Mouse (Mus musculus): ENCODE data around the gene Kcnk4. TPM values are rescaled to one million over a fixed set of nuclear protein-coding genes. Genes with fewer than 3 reads are reported as not detected.

The Kcnk4 gene
- polyA plus RNA-seq, 1 experiment from 2014 or later, result 0.19 TPM

- 12% methylated on average over 26 of the region's 26 CpGs for WGBS
Measured at GRCm38 (mm10) chr19:6926559-6927255, 7.6 kb downstream of the Kcnk4 start.

GRCm38 (mm10) chr19:6925611-6926329, 8.5 kb downstream of the Kcnk4 start:
- no peak overlapping the region for H3K4me2 ChIP-seq (replicated peaks)

More at GRCm38 (mm10) chr19:6926559-6927255, 7.6 kb downstream of the Kcnk4 start:
- Histone ChIP-seq H3K27ac (no peak overlapping the region), H3K36me3 (no peaks in the 10 kb centered on the region), H3K9me3 (replicated peaks) (no peaks in the 10 kb centered on the region), H3K9ac (no peak overlapping the region), H3K4me1 (peaks cover 25% of the 10 kb centered on the region), H3K4me2 (replicated peaks) (peak overlapping the region; percentile 38), H3K4me3 (peak overlapping the region; percentile 22), H3K27me3 (peaks cover 90% of the 10 kb centered on the region)
- no peak for ATAC-seq (ENCODE audit: low FRiP score)

GRCm38 (mm10) chr19:6925307-6925573, 9.1 kb downstream of the Kcnk4 start, which contains the start of gene Catsperz:
Gene Catsperz, minus strand, starts transcription at chr19:6925380.
- H3K9ac ChIP-seq, result no peak within 1 kb of the TSS
- 2% methylated on average over 9 of the region's 9 CpGs for WGBS
- ATAC-seq (ENCODE audit: low FRiP score), result no peak
- no peaks in the 10 kb centered on the region for H3K9me3 ChIP-seq (replicated peaks)
- H3K27ac ChIP-seq, result no peak within 1 kb of the TSS
- H3K4me3 ChIP-seq, result 0 out of 2 replicates have a peak within 1 kb of the TSS, but pooled peaks have one; percentile 7
- no peaks in the 10 kb centered on the region for H3K36me3 ChIP-seq
- H3K4me2 ChIP-seq (replicated peaks), result 0 out of 2 replicates have a peak within 1 kb of the TSS, but pooled peaks have one; percentile 13
- H3K27me3 ChIP-seq, result peaks cover 75% of the 10 kb centered on the region
- H3K4me1 ChIP-seq, result peaks cover 33% of the 10 kb centered on the region

More at GRCm38 (mm10) chr19:6925611-6926329, 8.5 kb downstream of the Kcnk4 start:
- Histone ChIP-seq H3K4me1 (peaks cover 28% of the 10 kb centered on the region), H3K36me3 (no peaks in the 10 kb centered on the region), H3K4me3 (0 out of 2 replicates have a peak overlapping the region, but pooled peaks have one; percentile 7), H3K27me3 (peaks cover 80% of the 10 kb centered on the region), H3K9me3 (replicated peaks) (no peaks in the 10 kb centered on the region), H3K27ac (no peak overlapping the region), H3K9ac (no peak overlapping the region)
- no peak for ATAC-seq (ENCODE audit: low FRiP score)
- WGBS, result 3% methylated on average over 36 of the region's 40 CpGs

- 4% methylated on average over 39 of the region's 39 CpGs for WGBS
- H3K9ac ChIP-seq, result no peak overlapping the region
- no peak for ATAC-seq (ENCODE audit: low FRiP score)
- H3K27me3 ChIP-seq, result peaks cover 71% of the 10 kb centered on the region
- 0 out of 2 replicates have a peak overlapping the region, but pooled peaks have one; percentile 13 for H3K4me2 ChIP-seq (replicated peaks)
- peaks cover 38% of the 10 kb centered on the region for H3K4me1 ChIP-seq
- H3K36me3 ChIP-seq, result no peaks in the 10 kb centered on the region
- no peaks in the 10 kb centered on the region for H3K9me3 ChIP-seq (replicated peaks)
- H3K27ac ChIP-seq, result no peak overlapping the region
- no peak overlapping the region for H3K4me3 ChIP-seq
Measured at GRCm38 (mm10) chr19:6924461-6925306, 9.6 kb downstream of the Kcnk4 start.

- no peak for ATAC-seq (ENCODE audit: low FRiP score)
- H3K9ac ChIP-seq, result no peak overlapping the region
Measured at GRCm38 (mm10) chr19:6922901-6923735, 11.2 kb downstream of the Kcnk4 start.

GRCm38 (mm10) chr19:6921647-6922567, 12.4 kb downstream of the Kcnk4 start, which contains the start of gene Esrra:
Gene Esrra, minus strand, starts transcription at chr19:6921813.
- no peaks in the 10 kb centered on the region for H3K9me3 ChIP-seq (replicated peaks)
- H3K36me3 ChIP-seq, result peaks cover 7% of the 10 kb centered on the region; the same call in 1 of the 2 replicates
- peaks cover 45% of the 10 kb centered on the region for H3K27me3 ChIP-seq
- peak within 1 kb of the TSS; percentile 97 for H3K4me2 ChIP-seq (replicated peaks)
- WGBS, result 1% methylated on average over 57 of the region's 66 CpGs
- H3K4me3 ChIP-seq, result peak within 1 kb of the TSS; percentile 88
- peaks cover 40% of the 10 kb centered on the region for H3K4me1 ChIP-seq
- H3K9ac ChIP-seq, result peak within 1 kb of the TSS; percentile 94
- peak; percentile 94 for ATAC-seq (ENCODE audit: low FRiP score)
- peak within 1 kb of the TSS; percentile 95 for H3K27ac ChIP-seq

More at GRCm38 (mm10) chr19:6922901-6923735, 11.2 kb downstream of the Kcnk4 start:
- Histone ChIP-seq H3K27me3 (peaks cover 57% of the 10 kb centered on the region), H3K36me3 (peaks cover 6% of the 10 kb centered on the region; the same call in 1 of the 2 replicates), H3K4me3 (0 out of 2 replicates have a peak overlapping the region, but pooled peaks have one; percentile 88), H3K4me2 (replicated peaks) (no peak overlapping the region; the same call in 1 of the 2 replicates), H3K4me1 (peaks cover 41% of the 10 kb centered on the region), H3K27ac (no peak overlapping the region), H3K9me3 (replicated peaks) (no peaks in the 10 kb centered on the region)
- 60% methylated on average over 6 of the region's 6 CpGs for WGBS

- Histone ChIP-seq H3K27me3 (peaks cover 36% of the 10 kb centered on the region), H3K36me3 (peaks cover 7% of the 10 kb centered on the region; the same call in 1 of the 2 replicates), H3K27ac (peak overlapping the region; percentile 95), H3K9me3 (replicated peaks) (no peaks in the 10 kb centered on the region), H3K4me1 (peaks cover 34% of the 10 kb centered on the region), H3K4me2 (replicated peaks) (peak overlapping the region; percentile 97), H3K4me3 (peak overlapping the region; percentile 88), H3K9ac (peak overlapping the region; percentile 94)
- ATAC-seq (ENCODE audit: low FRiP score), result peak; percentile 24; the same call in 1 of the 2 replicates
- WGBS, result 2% methylated on average over 35 of the region's 48 CpGs
Measured at GRCm38 (mm10) chr19:6920741-6921636, 13.3 kb downstream of the Kcnk4 start.

- 48% methylated on average over 8 of the region's 8 CpGs for WGBS
Measured at GRCm38 (mm10) chr19:6919876-6920740, 14.2 kb downstream of the Kcnk4 start.

GRCm38 (mm10) chr19:6919431-6919830, 14.9 kb downstream of the Kcnk4 start:
- H3K4me1 ChIP-seq, result peaks cover 24% of the 10 kb centered on the region
- no peak overlapping the region for H3K27ac ChIP-seq
- no peak overlapping the region for H3K4me3 ChIP-seq
- no peaks in the 10 kb centered on the region for H3K9me3 ChIP-seq (replicated peaks)
- H3K9ac ChIP-seq, result no peak overlapping the region
- H3K4me2 ChIP-seq (replicated peaks), result no peak overlapping the region
- ATAC-seq (ENCODE audit: low FRiP score), result no peak
- peaks cover 7% of the 10 kb centered on the region; the same call in 1 of the 2 replicates for H3K36me3 ChIP-seq
- H3K27me3 ChIP-seq, result peaks cover 20% of the 10 kb centered on the region

More at GRCm38 (mm10) chr19:6919876-6920740, 14.2 kb downstream of the Kcnk4 start:
- Histone ChIP-seq H3K27ac (no peak overlapping the region), H3K9ac (peak overlapping the region; percentile 94), H3K9me3 (replicated peaks) (no peaks in the 10 kb centered on the region), H3K4me2 (replicated peaks) (peak overlapping the region; percentile 97), H3K27me3 (peaks cover 27% of the 10 kb centered on the region), H3K4me1 (peaks cover 26% of the 10 kb centered on the region), H3K4me3 (peak overlapping the region; percentile 88), H3K36me3 (peaks cover 7% of the 10 kb centered on the region; the same call in 1 of the 2 replicates)
- ATAC-seq (ENCODE audit: low FRiP score), result no peak
